Mouse (Mus musculus) embryonic fibroblast, embryonic 13.5 days (primary cell): ENCODE data around the gene Tspan4. TPM values are rescaled to one million over a fixed set of nuclear protein-coding genes. Genes with fewer than 3 reads are reported as not detected.

Source experiments
- H3K27ac ChIP-seq: 2 replicates; pipeline ENCODE4 v1.5.1; 2012; ENCODE audit warnings: low read length, control low read depth, inconsistent platforms; ENCODE audit not compliant: insufficient read depth
- H3K4me1 ChIP-seq: 2 replicates; pipeline ENCODE4 v1.6.1; 2011; ENCODE audit warnings: low read length; ENCODE audit not compliant: control insufficient read depth, insufficient read depth
- H3K4me3 ChIP-seq: 2 replicates; pipeline ENCODE4 v1.5.1; 2011; ENCODE audit warnings: mild to moderate bottlenecking, control low read depth, low read length; ENCODE audit not compliant: insufficient read depth
- CTCF ChIP-seq: IDR thresholded peaks from 2 replicates; pipeline ENCODE4 v1.5.1; 2011; ENCODE audit warnings: mild to moderate bottlenecking, control low read depth, low read length, moderate library complexity, borderline replicate concordance; ENCODE audit not compliant: insufficient read depth
- POLR2A ChIP-seq: IDR thresholded peaks from 2 replicates; pipeline ENCODE4 v1.6.1; 2011; ENCODE audit warnings: low read depth, mild to moderate bottlenecking, control low read depth, low read length, moderate library complexity
- polyA plus RNA-seq: library from polyadenylated mRNA; stranded (reverse); fragments of >200 nt; gene quantifications from 2 replicates; pipeline ENCODE4 v1.2.4, GENCODE M21; 2011; ENCODE audit warnings: low read depth; ENCODE audit not compliant: missing spikeins, insufficient read length

Tspan4 gene
- polyA plus RNA-seq, 1 experiment = 184 TPM

DNA sequence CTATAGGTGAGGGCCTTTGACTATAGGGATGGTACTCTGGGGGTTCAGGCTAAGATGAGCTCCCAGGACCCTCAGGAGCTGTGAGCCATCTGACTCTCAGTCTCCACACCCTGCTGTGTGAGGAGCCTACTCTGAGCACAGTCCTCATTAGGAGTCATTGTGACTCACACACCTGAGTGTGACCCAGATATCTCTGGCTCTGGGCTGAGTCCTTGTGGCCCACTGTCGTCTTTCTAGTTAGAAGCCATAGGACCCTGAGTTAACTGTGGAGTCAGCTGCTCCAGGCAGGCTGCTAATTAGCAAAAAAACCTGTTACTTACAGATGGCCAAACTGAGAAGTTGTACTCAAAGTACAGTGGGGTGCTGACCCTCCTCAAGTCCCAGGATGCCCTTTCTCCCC, 18.7 kb downstream of the Tspan4 start:
- TF ChIP-seq CTCF = no peak
- TF ChIP-seq POLR2A = no peak
- Histone ChIP-seq H3K4me3 (no peak overlapping the region), H3K27ac (no peak overlapping the region), H3K4me1 (no peaks in the 10 kb centered on the region)

DNA sequence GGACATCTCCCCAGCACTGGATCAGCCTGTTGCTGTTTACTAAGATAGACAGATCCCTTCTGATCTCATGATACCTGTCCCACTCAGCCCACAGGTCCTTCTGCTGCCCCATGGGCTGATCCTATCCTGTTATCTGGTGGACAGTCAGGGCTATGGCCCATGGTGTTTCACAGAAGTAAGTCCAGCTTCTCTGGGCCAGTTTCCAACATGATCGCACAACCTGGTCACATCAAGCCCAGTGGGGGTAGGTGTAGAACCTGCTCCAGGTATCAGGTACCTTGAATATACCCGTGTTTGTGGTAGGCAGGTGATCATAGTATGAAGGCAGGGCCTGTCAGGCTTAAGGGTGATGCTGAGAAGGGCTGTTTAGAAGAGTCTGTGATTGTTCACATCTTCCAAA, 20.3 kb downstream of the Tspan4 start:
- TF ChIP-seq CTCF (no peak), POLR2A (no peak)
- Histone ChIP-seq H3K4me1 (no peaks in the 10 kb centered on the region), H3K4me3 (no peak overlapping the region), H3K27ac (no peak overlapping the region)

DNA sequence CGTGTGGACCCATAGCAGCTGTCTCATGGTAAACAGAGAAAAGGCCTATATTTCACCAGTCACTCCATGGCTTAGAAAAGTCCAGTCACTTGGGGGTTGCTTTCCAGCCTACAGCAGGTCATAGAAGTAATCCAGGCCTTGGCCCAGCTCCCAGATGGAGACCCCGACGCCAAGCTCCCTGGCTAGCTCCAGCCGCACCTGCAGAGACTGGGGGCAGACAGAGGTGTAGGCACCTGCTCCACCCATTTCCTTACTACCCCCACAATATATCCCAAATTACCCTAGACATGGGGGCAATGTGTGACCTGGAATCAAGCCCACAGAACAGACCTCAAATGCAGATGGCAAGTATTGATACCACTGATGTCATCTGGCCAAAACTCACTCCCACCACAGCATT, 20.9 kb downstream of the Tspan4 start:
- no peak overlapping the region for H3K4me3 ChIP-seq
- H3K27ac ChIP-seq = no peak overlapping the region
- no peak for TF ChIP-seq CTCF
- no peak for TF ChIP-seq POLR2A
- no peaks in the 10 kb centered on the region for H3K4me1 ChIP-seq

DNA sequence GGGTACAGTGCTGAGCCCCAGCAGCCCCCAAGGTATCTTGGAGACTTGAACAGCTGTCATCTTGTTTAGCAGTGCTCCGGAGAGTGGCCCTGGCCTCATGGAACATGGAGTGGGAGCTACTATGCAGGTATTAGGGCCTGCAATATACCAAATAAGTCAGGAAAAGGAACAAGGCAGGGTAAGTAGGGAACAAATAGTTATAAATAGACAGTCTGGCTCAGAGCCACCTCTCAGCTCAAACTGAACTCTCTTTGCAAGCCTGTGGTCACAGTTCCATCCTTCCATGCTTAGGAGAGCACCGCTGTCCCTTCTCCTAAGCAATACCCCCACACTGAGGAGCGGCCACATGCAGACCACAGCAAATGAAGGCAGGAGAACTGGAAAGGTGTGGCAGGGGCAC, 22.6 kb downstream of the Tspan4 start:
- no peak overlapping the region for H3K4me3 ChIP-seq
- H3K4me1 ChIP-seq = no peaks in the 10 kb centered on the region
- no peak overlapping the region for H3K27ac ChIP-seq
- TF ChIP-seq CTCF = no peak
- no peak for TF ChIP-seq POLR2A

DNA sequence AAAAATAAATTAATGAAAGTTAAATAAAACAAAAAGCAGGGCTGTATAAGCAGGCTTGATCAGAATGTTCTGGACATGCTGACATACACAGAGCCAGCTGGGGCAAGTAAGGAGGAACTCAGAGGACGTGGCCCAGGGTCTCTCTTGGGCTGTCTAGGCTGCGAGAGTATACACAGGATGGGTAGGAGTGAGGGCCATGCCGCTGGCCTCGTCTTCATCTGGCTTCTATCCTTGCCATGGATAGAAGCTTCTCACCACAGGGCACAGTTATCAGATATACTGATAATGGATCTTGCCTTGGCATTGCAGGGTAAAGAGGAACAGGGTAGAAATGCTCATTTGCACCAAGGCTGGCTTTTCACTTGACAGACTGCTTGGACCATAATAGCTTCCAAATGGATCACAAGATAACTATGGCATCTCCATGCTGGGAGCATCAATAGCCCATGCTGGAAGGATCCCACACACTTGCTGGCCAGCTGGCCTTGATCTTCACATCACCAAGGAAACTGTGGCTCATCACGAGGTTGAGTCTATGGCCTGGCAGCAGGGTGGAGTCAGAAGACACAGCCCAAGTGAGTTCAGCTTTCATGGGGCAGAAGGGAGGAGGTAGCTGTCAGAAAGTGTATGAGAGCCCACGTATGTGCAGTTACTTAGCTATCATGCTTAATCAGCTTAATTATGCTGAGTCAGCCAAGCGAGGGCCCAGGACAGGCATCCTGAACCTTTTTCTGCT, 26.9 kb downstream of the Tspan4 start:
- TF ChIP-seq POLR2A (no peak), CTCF (no peak)

DNA sequence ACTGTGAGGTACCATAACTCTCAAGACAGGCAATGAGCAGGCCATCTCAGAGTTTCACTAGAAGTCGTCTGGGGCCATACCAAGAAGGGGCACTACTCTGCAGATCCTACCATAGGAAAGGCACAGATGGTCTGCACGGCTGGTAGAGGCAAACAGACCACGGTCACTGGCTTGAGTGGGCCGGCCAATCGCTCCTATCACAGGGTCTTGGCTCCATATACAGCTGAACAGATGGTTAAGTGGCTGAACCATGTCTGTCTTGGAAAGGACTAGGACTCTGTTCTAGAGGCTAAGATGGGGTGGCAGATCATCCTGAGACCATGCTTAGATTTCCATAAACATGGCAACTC, 27.5 kb downstream of the Tspan4 start:
- H3K4me3 ChIP-seq = no peak overlapping the region
- TF ChIP-seq POLR2A = no peak
- no peak for TF ChIP-seq CTCF
- no peaks in the 10 kb centered on the region for H3K4me1 ChIP-seq
- no peak overlapping the region for H3K27ac ChIP-seq

More for the DNA sequence above, 26.9 kb downstream of the Tspan4 start:
- Histone ChIP-seq H3K27ac (no peak overlapping the region), H3K4me3 (no peak overlapping the region), H3K4me1 (no peaks in the 10 kb centered on the region)

- Histone ChIP-seq H3K4me3 (no peak overlapping the region), H3K4me1 (no peaks in the 10 kb centered on the region), H3K27ac (no peak overlapping the region)
- TF ChIP-seq CTCF (no peak), POLR2A (no peak)
Observed at GRCm38 (mm10) chr7:141506278-141506677, 31.2 kb downstream of the Tspan4 start.

- Histone ChIP-seq H3K4me1 (no peaks in the 10 kb centered on the region), H3K4me3 (no peak overlapping the region), H3K27ac (no peak overlapping the region)
- TF ChIP-seq CTCF = no peak
- TF ChIP-seq POLR2A = no peak
Observed at GRCm38 (mm10) chr7:141508160-141508559, 33.1 kb downstream of the Tspan4 start.

DNA sequence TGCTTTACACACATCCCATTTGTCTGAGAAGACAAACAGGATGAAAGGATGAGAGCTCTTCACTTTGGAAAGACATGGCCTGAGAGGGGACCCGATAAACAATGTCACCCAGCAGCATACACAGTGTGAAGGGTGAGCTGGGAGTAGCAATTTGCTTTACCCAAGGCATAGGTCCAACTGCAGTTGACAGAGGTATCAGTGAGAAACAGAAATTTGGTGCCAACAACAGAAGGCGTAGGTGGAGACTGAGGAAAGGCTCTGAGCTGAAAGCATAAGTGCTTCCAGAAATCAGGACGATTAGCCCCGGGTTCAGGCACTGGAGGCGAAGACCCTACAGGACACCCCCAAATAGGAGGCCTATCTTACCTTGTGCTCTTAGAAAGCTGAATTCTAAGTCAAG, 35.2 kb downstream of the Tspan4 start:
- H3K27ac ChIP-seq = no peak overlapping the region
- no peak overlapping the region for H3K4me3 ChIP-seq
- TF ChIP-seq CTCF (no peak), POLR2A (no peak)
- no peaks in the 10 kb centered on the region for H3K4me1 ChIP-seq

DNA sequence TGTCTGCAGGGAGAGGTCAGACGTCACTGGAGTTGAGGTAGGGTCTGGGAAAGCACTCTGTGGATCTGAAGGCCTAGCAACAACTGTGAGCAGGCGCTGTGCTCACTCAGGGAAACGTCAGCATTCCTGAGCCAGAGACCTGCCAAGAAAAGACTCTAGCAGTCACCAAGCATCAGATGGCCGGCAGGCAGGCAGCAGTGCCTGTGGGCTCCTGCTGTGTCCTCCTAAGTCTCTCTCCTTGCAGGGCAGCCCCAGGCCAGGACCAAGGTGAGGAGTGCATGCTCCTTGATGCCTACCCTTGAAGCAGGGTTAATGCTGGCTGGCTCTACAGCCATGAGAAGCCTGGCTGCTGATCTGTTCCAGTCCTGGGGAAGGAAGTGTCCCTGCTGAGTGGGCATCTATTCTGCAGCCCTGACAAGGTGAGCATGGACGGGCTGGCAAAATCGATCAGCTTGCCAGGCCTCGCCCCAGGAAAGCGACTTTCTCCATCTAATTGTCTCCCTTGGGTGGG, 35.7 kb downstream of the Tspan4 start:
- Histone ChIP-seq H3K27ac (no peak overlapping the region), H3K4me1 (no peaks in the 10 kb centered on the region), H3K4me3 (no peak overlapping the region)
- TF ChIP-seq POLR2A (no peak), CTCF (no peak)
